Mouse (Mus musculus): Measurements from ENCODE around the gene Ccdc124. TPM values are rescaled to one million over a fixed set of nuclear protein-coding genes. Genes with fewer than 3 reads are reported as not detected.

The Ccdc124 gene
- polyA plus RNA-seq, 1 experiment = 38.1 TPM

- DNase-seq (ENCODE audit: low read depth) = no peak
Measured at GRCm38 (mm10) chr8:70869601-70870041, 4.1 kb downstream of the Ccdc124 start.

DNA sequence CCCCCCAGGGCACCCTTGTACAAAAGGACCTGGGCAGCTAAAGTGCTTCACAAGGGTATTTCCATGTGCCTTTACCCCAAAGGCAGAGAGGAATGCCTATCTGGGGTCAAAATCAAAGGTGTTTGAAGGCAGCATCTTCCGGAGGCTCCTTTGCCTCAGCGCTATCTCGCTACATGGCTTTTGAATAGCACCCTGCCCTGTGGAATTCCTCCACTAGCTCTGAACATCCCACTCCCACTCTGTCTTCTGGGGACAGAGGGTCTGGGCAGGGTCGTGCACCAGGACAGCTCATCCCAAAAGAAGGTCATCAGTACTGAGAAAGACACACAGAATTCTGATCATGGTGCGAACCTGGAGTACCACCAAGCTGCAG lies 4.5 kb downstream of the Ccdc124 start:
- DNase-seq (ENCODE audit: low read depth) = no peak

GRCm38 (mm10) chr8:70868559-70869198 lies 5.1 kb downstream of the Ccdc124 start:
- no peak for DNase-seq (ENCODE audit: low read depth)

- no peak for DNase-seq (ENCODE audit: low read depth)
Measured at GRCm38 (mm10) chr8:70866566-70866965, 7.2 kb downstream of the Ccdc124 start.

GRCm38 (mm10) chr8:70866001-70866520 lies 7.7 kb downstream of the Ccdc124 start:
- DNase-seq (ENCODE audit: low read depth) = no peak

GRCm38 (mm10) chr8:70865350-70866000 lies 8.3 kb downstream of the Ccdc124 start:
- peak; percentile 74 for DNase-seq (ENCODE audit: low read depth)

- no peak for DNase-seq (ENCODE audit: low read depth)
Measured at GRCm38 (mm10) chr8:70864712-70865221, 9.0 kb downstream of the Ccdc124 start.

GRCm38 (mm10) chr8:70863956-70864711 lies 9.6 kb downstream of the Ccdc124 start:
- DNase-seq (ENCODE audit: low read depth) = no peak

DNA sequence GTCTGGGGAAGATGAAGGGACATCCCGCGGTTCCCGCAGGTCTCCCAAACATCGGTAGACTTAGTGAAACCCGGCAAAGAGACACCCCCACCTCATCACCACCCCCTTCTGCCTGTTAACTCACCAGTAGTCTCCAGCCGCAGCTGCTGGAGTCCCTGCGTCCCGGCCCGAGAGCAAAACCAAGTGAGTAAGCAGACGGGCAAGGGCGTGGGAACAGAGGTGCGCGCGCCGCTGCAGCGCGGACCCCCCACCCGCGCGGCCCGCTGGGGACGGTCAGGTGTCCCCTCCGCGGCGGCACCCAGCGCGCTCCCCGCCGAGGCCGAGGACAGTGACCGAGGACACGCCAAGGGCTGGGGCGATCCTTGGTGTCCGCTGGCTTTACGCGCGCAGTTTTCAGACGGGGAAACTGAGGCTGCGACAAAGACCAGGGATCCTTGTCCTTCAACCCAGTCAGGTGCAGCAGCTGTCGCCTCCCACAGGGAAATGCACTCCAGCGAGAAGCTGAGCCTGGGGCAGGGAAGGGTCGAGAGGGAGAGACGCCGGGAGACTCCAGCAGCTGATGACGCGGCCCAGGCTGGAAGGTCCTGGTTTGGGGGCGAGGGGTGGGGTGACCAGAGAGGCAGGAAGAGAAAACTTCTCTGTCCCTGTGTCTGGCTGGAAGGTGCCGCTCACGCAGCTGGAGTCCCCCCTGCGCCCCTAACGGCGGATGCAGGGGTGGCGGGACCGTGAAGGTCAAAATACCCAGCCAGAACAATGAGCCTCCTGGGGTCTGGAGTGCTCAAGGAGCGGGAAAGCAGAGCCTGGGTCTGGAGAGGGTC lies 10.7 kb downstream of the Ccdc124 start, which contains the start of gene Kcnn1:
Kcnn1 (minus strand) TSS at position 435 of the 818 bp plus-strand sequence.
- DNase-seq (ENCODE audit: low read depth) = no peak

DNA sequence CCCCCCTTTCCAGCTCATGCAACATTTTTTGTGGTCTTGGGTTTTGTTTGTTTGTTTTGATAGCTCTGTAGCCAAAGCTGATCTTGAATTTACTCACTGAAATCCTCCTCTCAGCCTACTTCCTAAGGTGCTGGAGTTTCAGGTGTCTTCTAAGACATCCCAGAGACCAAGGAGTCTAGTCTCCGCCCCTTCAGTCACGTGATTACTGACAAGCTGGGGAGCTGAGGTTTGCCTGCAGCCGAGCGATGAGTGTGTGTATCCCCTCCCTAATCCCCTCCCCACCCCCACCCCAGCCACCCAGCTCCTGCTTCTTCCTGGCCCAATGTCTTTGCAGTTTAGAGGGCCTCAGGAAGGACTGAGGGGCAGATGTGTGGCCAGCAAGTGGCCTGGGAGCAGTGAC lies 16.2 kb downstream of the Ccdc124 start:
- DNase-seq (ENCODE audit: low read depth) = no peak

DNA sequence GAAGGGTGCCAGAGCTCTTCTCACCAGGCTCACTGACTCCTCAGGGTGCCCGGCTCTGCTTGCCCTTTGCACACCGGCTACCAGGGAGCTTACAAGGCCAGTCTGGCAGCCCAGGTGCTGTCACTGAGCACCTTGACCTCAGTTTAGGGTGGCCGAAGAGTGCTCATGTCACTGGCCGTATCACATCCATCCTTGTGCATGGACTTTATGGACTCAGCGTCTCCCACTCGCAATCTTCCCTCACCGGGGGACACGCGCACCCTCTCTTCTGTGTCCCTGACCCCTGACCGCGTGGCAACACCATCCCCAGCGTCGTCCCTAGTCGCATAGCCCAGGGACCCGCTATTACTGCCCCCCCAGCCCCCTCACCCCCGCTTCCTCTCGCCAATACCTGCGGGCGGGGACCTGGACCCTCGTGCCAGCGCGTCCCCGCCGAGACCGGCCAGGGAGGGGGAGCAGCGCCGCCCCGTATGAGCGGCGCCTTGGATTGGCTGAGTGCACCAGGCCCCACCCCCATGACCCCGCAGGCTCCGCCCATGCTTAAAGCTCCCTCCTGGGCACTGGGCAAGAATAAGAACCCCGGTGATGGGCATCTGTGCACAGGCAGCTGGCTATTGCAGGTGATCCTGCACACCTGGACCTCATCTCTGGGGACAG lies 17.1 kb downstream of the Ccdc124 start:
- DNase-seq (ENCODE audit: low read depth) = no peak

DNA sequence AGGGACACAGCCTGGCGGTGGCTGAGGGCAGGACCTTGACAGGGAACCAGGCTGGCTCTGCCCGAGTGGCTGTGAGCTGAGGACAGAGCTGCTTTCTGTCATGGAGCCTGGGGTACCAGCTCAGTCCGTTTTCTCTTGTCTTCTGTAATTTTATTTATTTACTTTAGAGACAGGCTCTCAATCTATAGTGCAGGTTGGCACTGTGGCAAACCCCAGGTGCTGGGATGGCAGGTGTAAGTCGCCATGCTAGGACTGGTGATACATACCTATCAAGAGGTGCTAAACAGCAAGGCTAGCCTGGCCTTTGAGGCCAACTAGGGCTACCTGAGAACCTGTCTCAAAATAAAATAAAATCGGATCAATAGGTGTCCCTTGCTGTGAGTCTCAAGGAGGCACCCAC lies 17.7 kb downstream of the Ccdc124 start:
- no peak for DNase-seq (ENCODE audit: low read depth)

DNA sequence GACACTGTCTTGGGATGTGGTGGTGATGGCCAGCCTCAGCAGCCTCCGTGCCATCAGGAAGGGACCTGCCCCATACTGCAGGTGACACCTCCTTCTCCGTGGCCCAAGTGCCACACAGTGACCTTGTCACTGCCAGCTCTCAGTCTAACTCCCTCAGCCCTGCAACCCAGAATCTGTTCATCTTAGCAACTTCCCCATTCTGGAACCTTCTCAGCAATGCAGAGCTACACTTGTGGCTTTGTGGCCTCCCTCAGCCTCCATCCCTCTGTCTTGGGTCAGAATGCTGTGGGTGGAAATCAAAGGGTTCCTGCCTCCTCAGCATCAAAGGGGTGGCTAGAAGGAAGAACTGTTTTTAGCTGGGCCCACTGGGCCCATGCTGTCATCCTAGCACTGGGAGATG lies 19.9 kb downstream of the Ccdc124 start:
- no peak for DNase-seq (ENCODE audit: low read depth)

- DNase-seq (ENCODE audit: low read depth) = no peak
Measured at GRCm38 (mm10) chr8:70852595-70853231, 21.0 kb downstream of the Ccdc124 start.

DNA sequence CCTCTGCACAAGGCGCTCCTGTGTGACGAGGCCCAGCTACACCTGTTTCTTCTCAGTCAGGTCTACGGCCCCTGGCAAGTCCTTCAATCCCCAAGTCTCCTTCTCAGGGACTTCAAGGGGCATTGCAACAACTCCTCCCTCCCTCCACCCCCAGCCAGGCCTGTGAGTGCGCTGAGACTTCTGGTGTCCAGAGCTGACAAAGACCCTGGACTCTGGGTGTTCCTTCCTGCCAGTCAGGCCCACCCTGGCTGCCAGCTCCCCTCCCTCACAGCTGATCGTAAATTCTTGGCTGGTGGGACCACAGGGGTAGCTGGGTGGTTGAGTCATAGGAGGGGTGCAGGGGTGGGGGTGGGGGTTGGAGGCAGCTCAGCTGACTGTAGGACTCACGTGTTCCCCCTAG lies 21.9 kb downstream of the Ccdc124 start:
- no peak for DNase-seq (ENCODE audit: low read depth)

- DNase-seq (ENCODE audit: low read depth) = no peak
Measured at GRCm38 (mm10) chr8:70850947-70851346, 22.8 kb downstream of the Ccdc124 start.

DNA sequence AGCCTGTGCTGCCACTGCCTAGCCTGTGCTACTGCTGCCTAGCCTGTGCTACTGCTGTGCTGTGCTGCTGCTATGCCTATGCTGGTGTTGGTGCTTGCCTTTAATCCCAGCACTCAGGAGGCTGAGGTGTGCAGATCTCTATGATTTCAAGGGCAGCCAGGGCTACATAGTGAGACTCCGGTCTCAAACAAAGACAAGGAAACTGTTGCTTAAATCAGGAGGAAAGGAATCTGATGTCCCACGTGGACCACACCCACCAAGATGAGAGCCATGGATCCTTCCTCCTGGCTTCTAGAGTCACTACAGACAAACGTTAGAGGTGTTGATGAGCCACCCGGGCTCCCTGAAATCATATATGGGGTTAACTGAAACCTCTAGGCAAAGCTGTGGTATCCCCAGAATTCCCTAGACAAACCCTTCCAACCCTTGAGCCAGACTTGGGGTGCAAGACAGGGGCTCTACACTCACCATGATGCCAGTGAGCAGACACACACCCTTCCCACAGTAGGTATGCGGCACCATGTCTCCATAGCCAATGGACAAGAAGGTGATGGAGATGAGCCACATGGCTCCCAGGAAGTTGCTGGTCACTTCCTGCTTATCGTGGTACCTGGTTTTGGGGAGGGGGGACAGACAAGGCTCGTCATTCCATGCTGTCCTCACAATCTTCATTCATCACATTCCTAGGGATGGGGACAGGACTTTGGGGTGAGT lies 23.4 kb downstream of the Ccdc124 start:
- no peak for DNase-seq (ENCODE audit: low read depth)

DNA sequence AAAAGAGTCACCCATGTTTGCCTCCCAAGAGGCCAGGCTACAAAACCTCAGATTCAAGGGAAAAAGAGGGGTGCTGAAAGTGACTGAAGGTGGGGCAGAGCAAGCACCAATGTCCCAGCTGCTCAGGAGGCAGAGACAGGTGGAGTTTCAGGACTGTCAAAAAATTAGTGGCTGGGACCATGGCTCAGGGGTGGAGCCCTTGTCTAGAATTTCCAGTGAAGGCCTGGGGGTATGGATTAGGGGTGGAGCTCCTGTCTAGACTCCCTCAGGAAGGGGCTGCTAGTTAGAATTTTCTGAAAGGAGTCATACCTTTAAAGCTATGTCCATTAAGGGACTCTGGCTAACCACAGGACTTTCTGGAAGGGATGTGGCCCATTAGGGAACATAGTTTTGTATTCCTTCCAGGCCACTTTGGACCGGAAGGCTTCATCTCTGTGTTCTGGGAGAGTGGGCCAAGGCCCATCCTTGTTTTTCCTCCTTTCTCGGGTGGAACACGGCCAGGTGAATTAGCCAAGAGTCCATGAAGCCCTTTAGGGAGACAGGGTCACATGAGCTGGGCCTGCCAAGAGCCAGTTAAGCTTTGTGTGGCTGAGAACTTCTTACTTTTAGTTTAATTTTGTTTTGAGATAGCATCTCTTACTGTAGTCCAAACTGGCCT lies 24.3 kb downstream of the Ccdc124 start:
- no peak for DNase-seq (ENCODE audit: low read depth)

Data from gonadal fat pad, adult 2 months (tissue).